Mouse (Mus musculus): ENCODE data around the gene Tulp2.
"Not testable (repeated sequence)": the region's sequence is repeated elsewhere in the genome, so short reads cannot be mapped to it uniquely, and the experiment has no call there.

Gene Tulp2

GRCm38 (mm10) chr7:45459564-45460140 lies 22.0 kb upstream of the Tulp2 start, which contains the start of gene Ftl1:
Gene Ftl1, minus strand, starts transcription at chr7:45459884.
- peak; percentile 99 for DNase-seq (ENCODE audit: low spot score in 2 of 2)

- DNase-seq (ENCODE audit: low spot score in 2 of 2), result no peak
Observed at GRCm38 (mm10) chr7:45460377-45460776, 21.3 kb upstream of the Tulp2 start.

GRCm38 (mm10) chr7:45460860-45461314 lies 20.8 kb upstream of the Tulp2 start:
- DNase-seq (ENCODE audit: low spot score in 2 of 2), result peak in 1 of 2 experiments; percentile 69

- no peak for DNase-seq (ENCODE audit: low spot score in 2 of 2)
Observed at GRCm38 (mm10) chr7:45461326-45461725, 20.4 kb upstream of the Tulp2 start.

- DNase-seq (ENCODE audit: low spot score in 2 of 2), result no peak
Observed at GRCm38 (mm10) chr7:45461781-45462180, 19.9 kb upstream of the Tulp2 start.

- DNase-seq (ENCODE audit: low spot score in 2 of 2), result no peak
Observed at GRCm38 (mm10) chr7:45462325-45462724, 19.4 kb upstream of the Tulp2 start.

GRCm38 (mm10) chr7:45462868-45463267 lies 18.8 kb upstream of the Tulp2 start:
- not testable (repeated sequence) for DNase-seq (ENCODE audit: low spot score in 2 of 2)

GRCm38 (mm10) chr7:45463987-45464778 lies 17.5 kb upstream of the Tulp2 start:
- no peak for DNase-seq (ENCODE audit: low spot score in 2 of 2)

- DNase-seq (ENCODE audit: low spot score in 2 of 2), result no peak
Observed at GRCm38 (mm10) chr7:45465112-45465511, 16.6 kb upstream of the Tulp2 start.

GRCm38 (mm10) chr7:45465549-45465948 lies 16.1 kb upstream of the Tulp2 start:
- no peak for DNase-seq (ENCODE audit: low spot score in 2 of 2)

GRCm38 (mm10) chr7:45466283-45467089 lies 15.2 kb upstream of the Tulp2 start, which contains the start of gene Bax:
Gene Bax, minus strand, starts transcription at chr7:45466898.
- peak; percentile 98 for DNase-seq (ENCODE audit: low spot score in 2 of 2)

- no peak for DNase-seq (ENCODE audit: low spot score in 2 of 2)
Observed at GRCm38 (mm10) chr7:45467090-45467670, 14.5 kb upstream of the Tulp2 start.

GRCm38 (mm10) chr7:45470869-45471268 lies 10.8 kb upstream of the Tulp2 start:
- DNase-seq (ENCODE audit: low spot score in 2 of 2), result peak; percentile 78 to 82

- DNase-seq (ENCODE audit: low spot score in 2 of 2), result no peak
Observed at GRCm38 (mm10) chr7:45475291-45475969, 6.2 kb upstream of the Tulp2 start.

GRCm38 (mm10) chr7:45476453-45476852 lies 5.2 kb upstream of the Tulp2 start:
- DNase-seq (ENCODE audit: low spot score in 2 of 2), result no peak

- peak; percentile 68 to 80 for DNase-seq (ENCODE audit: low spot score in 2 of 2)
Observed at GRCm38 (mm10) chr7:45477003-45477402, 4.7 kb upstream of the Tulp2 start.

- no peak for DNase-seq (ENCODE audit: low spot score in 2 of 2)
Observed at GRCm38 (mm10) chr7:45478774-45479173, 2.9 kb upstream of the Tulp2 start.

GRCm38 (mm10) chr7:45480310-45480709 lies 1.4 kb upstream of the Tulp2 start:
- not testable (repeated sequence) for DNase-seq (ENCODE audit: low spot score in 2 of 2)

- no peak for DNase-seq (ENCODE audit: low spot score in 2 of 2)
Observed at GRCm38 (mm10) chr7:45482166-45482565, 489 bp downstream of the Tulp2 start.

- DNase-seq (ENCODE audit: low spot score in 2 of 2), result not testable (repeated sequence)
Observed at GRCm38 (mm10) chr7:45484985-45485384, 3.3 kb downstream of the Tulp2 start.

- DNase-seq (ENCODE audit: low spot score in 2 of 2), result no peak
Observed at GRCm38 (mm10) chr7:45486158-45486557, 4.5 kb downstream of the Tulp2 start.

All from right cerebral cortex, postnatal 10 days (tissue).